Mouse (Mus musculus): Measurements from ENCODE around the gene Emc9.

Emc9 gene

GRCm38 (mm10) chr14:55560202-55561073 lies 24.7 kb downstream of the Emc9 start, which contains the start of gene A730061H03Rik:
TSS of gene A730061H03Rik (minus strand) at chr14:55560406.
- DNase-seq: peak; percentile 97 to 99

DNA sequence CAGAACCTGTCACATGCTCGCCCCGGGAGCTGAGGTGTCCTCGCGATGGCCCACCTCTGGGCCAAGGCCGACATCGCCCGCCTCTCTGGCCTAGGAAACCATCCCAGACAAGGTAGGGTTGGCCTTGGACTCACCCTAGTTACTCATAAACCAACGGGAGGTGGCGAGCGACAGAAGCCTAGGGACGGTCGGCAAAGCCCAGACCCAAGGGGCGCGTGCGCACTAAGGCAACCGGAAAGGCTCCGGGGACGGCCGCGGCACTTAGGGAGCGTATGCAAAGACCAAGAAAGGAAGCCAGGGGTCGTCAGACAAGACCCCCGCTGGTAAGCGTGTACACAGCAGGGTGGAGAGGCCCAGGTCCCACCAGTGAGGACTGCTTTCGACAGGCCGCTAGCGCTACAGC lies 25.3 kb downstream of the Emc9 start, which contains the start of gene Dcaf11:
Gene Dcaf11 (plus strand): TSS at position 208 of the 403 bp plus-strand sequence.
- peak; percentile 93 to 97 for DNase-seq

GRCm38 (mm10) chr14:55558740-55559448 lies 26.2 kb downstream of the Emc9 start:
- DNase-seq: no peak

DNA sequence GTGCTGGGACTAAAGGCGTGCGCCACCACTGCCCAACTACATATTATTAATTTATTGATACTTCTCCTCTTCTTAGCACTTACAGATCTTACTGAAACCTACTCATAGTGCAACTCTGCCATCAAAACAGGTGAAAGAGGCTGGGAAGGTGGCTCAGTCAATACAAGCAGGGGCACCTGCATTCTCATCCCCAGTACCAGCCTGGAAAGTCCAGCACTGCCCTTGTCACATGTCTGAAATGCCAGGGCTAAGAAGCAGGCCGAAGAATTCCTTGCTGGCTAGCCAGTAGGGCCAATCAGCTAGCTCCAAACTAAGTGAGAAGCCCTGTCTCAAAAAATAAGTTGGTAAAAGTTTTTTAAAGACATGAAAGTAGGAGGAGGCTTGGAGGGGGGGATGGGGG lies 27.5 kb downstream of the Emc9 start:
- DNase-seq: peak in 1 of 2 experiments; percentile 42

DNA sequence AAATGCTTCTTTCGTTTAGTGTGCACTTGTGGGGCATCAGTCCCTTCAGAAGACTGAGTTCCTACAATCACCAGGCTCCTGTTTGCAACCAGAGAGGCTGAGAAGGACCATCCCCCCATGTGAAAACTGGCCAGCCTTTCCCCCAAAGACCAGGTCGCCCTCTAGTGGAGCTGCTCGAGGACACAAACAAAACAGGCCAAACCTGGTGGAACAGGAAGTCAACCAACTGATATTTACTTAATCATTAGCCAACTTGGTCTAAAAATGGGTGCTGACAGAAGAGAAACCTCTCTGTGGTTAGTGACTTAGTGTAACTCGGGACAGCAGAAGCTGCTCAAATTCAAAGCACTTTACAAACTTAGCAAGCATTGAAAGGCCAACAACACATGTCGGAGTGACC lies 28.1 kb downstream of the Emc9 start:
- DNase-seq: peak; percentile 90 to 93

GRCm38 (mm10) chr14:55555788-55556187 lies 29.3 kb downstream of the Emc9 start:
- DNase-seq: no peak

GRCm38 (mm10) chr14:55554635-55555034 lies 30.5 kb downstream of the Emc9 start:
- no peak for DNase-seq

DNA sequence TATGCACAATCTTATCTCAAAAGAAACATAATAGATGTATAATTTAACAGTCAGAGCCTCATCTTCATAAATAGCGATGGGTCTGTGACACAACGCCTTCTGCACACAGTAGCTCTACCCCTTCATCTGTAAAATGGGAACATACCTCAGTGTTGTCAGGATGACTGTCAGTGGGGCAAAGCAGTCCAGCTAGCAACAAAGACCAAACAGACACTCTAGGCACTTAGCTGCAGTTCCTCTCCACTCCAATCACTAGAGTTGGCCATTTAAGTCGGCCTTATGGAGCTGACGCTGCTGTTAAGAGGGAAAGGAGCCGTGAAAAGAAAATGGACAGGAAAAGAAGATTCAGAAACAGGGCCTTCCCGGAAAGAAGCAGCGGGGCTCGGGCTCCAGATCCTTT lies 33.3 kb downstream of the Emc9 start:
- DNase-seq: no peak

- no peak for DNase-seq
These were observed 33.8 kb downstream of the Emc9 start for GRCm38 (mm10) chr14:55551347-55551746.

- DNase-seq: no peak
These were observed 34.9 kb downstream of the Emc9 start for GRCm38 (mm10) chr14:55550191-55550590.

DNA sequence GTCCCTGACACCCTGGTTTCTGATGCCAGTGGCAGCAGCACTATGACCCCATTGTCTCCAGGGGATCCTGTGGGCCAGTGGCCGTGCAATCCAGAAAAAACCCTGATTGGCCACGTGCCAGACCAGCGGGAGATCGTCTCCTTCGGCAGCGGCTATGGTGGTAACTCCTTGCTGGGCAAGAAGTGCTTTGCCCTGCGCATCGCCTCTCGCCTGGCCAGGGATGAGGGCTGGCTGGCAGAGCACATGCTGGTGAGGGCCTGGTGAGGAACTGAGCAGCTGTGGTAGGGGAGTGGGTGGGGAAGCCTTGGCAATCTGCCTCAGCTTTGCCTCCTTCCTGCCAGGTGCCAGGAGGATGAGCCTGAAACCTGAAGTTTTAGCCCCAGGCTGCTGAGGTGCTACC lies 40.8 kb downstream of the Emc9 start:
- no peak for DNase-seq

- no peak for DNase-seq
These were observed 42.8 kb downstream of the Emc9 start for GRCm38 (mm10) chr14:55542268-55542667.

DNA sequence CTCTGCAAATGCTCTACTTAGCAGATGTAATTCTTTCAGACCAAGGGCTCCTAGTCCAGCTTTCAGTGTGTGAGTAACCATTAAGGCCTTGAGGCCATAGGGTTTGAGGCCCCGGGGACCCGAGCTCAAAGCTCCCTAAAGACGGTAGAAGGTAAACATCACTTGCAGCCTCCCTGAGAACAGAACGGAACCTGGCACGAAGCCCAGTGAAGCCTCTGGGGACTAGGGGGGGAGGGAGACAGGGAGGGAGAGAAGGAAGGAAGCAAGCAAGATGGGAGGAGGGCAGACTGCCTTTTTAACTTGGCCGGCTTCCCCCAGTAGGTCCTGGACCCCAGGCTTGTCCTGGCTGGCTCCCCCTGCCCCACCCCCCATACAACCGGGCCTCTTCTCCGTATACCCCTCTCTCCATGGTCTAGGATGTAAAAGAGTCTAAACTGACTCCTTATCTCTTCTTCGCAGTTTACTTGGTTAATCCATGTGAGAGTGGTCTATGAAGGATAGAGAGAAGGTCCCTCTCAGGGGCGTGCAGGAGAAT lies 44.2 kb downstream of the Emc9 start:
- DNase-seq: peak; percentile 92

GRCm38 (mm10) chr14:55540067-55540786 lies 44.9 kb downstream of the Emc9 start, which contains the start of gene Pck2:
TSS of gene Pck2 (plus strand) at chr14:55540266.
- DNase-seq: peak; percentile 88 to 94

DNA sequence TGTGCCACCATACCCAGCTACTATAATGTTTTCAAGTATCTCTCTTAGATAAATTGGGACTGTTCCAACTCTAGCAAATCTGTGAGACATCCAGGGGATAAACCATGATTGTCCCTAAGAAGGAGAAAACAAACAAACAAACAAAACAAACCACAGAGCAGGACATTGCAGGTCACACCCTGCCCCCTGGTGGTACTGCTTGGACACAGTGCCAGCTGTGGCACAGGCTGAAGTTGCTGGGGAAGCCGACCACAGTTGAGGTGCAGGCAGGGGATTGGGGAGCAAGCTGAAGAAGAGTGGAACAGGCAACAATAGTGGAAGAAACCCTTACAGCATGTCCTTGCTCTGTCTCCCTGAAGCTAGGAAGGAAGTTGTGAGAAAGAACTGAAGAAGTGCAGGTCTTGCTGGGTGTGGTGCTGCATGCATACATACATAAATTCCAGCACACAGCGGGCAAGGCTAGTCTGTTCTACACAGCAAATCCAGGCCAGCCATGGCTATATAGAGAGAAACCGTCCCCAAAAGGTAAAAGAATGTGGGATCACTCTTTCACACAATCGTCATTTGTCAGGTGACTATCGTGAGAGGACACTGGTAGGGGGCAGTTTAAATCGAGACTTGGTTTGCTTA lies 48.9 kb downstream of the Emc9 start:
- DNase-seq: peak; percentile 76
